Mouse (Mus musculus) central nervous system, embryonic 18 days (tissue): ENCODE measurements around the gene Adgrg7. TPM values are rescaled to one million over a fixed set of nuclear protein-coding genes. Genes with fewer than 3 reads are reported as not detected.

ENCODE experiments used
- polyA plus RNA-seq: library from polyadenylated mRNA; depleted of rRNA; stranded (reverse); fragments of >200 nt; gene quantifications from 2 replicates; pipeline ENCODE4 v1.2.3, GENCODE M21; 2012; rRNA removed

Gene Adgrg7
- not detected in 2 replicates for polyA plus RNA-seq

GRCm38 (mm10) chr16:56795481-56796139, at the start of gene Adgrg7:
TSS of gene Adgrg7 (minus strand) at chr16:56795855.

DNA sequence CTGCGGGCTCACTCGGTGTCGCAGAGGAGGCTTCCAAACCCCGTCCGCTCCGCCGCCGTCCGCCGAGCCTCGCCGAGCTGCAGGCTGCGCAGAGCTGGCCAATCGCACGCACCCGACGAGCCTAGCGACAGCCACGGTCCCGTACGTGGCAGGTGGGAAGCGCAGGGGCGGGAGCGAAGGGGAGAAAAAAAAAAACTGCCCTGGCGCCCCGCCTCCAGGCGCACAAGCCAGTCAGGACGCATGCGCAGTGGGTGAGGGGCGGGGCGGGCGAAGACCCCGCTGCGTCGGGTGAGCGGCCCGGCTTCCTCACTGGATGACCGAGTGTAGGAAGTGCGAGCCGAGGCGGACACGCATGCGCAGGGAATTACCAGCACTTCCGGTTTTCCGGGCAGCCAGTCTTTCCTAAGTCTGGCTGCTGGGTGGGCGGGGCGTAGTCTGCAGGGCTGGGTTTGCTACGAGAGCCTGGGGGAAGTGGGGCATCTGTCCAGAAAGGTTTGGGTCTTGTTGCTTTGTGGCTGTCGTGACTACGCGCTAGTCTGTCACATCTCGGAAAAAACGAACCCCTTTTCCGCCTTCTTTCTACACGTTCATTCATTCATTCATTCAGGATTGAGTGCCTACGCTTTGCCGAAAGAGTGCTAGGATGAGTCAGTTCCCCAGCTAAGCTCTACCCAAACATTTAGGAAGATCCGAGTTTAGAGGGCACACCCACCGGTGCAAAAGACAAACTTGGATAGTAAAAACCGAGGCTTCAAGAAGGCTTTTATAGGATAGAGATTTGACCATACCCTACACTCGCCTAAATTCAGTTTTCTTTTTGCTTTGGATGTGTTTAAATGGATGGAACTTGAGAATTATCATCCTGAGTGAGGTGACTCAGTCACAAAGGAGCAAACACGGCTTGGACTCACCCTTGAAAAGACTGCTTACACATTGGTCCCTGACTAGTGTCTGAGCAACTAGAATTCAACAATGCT, 78.1 kb downstream of the Adgrg7 start, which contains the start of gene Tfg:
Tfg (minus strand) TSS at position 227 of the 977 bp plus-strand sequence.

Other genes with a start within 250 kb of the Adgrg7 start
- gene Tfg, start 78.4 kb downstream of the Adgrg7 start, polyA plus RNA-seq = 107 and 110 TPM in 2 replicates
- 2.8 TPM in 2 replicates for gene Tmem45a, start 90.3 kb upstream of the Adgrg7 start, polyA plus RNA-seq
- gene Lnp1, start 132.2 kb upstream of the Adgrg7 start, polyA plus RNA-seq = 0.49 and 0.51 TPM in 2 replicates